Mouse (Mus musculus) bone marrow macrophage, adult 2 months (primary cell): Measurements from ENCODE around the gene Ahnak.

Experiments used
- CTCF ChIP-seq: IDR thresholded peaks from 2 replicates; pipeline ENCODE4 v1.5.1; 2012; ENCODE audit warnings: low read depth, mild to moderate bottlenecking, low read length, moderate library complexity
- POLR2A ChIP-seq: IDR thresholded peaks from 2 replicates; pipeline ENCODE4 v1.6.1; 2012; ENCODE audit warnings: mild to moderate bottlenecking, low read depth, low read length, borderline replicate concordance

- TF ChIP-seq POLR2A (no peak), CTCF (no peak)
Observed at GRCm38 (mm10) chr19:9035101-9035500, 46.0 kb downstream of the Ahnak start.
